Mouse (Mus musculus) heart, postnatal 14 days (tissue): Measurements from ENCODE around the gene Bcat1. TPM values are rescaled to one million over a fixed set of nuclear protein-coding genes. Genes with fewer than 3 reads are reported as not detected.

Experiments used
- DNase-seq, 2 experiments: peaks; one replicate each; pipeline ENCODE4 v3.0.0; 2021 to 2022
- intact Hi-C: fragments of 180-260 bp; cut with DNase I; formaldehyde crosslinking; loops from one replicate; pipeline ENCODE4 v1.15.1; 2025
- total RNA-seq, 2 experiments: library from RNA; stranded (reverse); gene quantifications; 2 replicates each; pipeline ENCODE4 v1.2.3; 2021

Bcat1 gene
- total RNA-seq, 2 experiments from 2014 or later = 2.2 to 2.5 TPM

DNA sequence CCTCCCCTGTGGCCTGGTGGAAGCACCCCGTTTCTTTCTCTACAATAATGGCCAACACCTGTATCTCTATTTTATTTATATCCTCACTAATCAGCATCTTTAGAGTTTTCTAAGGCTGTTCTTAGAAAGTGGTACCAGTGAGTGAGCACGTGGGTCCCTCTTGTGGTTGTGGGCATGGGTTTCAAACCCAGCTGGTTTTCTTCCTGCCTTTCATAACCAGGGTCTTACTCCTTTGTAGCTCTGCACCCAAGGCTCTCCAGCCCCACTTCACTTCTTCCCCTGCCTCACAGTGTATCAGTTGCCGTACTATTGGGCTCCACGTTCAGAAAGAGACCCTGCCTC, 114.0 kb downstream of the Bcat1 start:
- intact Hi-C loops = loop anchor here (5.0 to 10.0 kb wide), 2 partner anchors 1357 to 1590 kb away; no protein-coding TSS in a partner anchor

DNA sequence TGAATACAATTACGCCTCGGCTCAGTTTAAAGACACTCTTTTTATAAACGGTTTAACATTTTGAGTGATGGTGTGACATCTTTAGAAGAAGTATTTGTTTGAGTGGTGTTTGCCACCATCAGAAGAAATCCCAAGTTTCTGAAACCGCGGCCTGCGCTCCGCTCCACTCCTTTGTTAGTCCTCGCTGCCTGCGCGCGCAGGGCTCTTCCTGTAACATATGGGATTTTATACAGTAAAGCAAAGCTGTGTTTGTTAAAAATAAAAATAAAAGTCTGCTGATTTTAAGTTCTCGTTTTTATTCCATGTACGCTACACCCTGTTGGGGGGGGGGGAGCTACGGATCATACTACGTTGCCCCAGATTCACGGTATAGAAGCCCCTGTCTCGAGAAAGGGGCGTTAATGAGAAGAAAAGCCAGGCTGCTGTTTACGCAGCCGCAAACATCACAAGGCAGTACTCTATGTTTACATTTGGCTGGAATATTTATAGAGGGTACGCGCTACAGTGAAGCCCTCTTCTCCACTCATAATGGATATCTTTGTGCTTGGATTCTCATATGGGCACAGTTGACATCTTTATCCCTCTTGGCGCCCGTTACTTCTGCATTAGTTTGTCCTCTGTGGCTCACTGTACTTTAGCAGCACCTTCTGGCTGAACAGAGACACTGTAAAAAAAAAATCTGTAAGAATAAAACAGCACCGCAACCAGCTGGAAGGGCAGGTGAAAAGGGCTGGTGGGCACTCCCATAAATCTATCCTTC, 114.6 kb downstream of the Bcat1 start:
- intact Hi-C loops = loop anchor here (5.0 to 10.0 kb wide), 2 partner anchors 1357 to 1589 kb away; no protein-coding TSS in a partner anchor
- DNase-seq = no peak

More for the DNA sequence above, 114.0 kb downstream of the Bcat1 start:
- no peak for DNase-seq

DNA sequence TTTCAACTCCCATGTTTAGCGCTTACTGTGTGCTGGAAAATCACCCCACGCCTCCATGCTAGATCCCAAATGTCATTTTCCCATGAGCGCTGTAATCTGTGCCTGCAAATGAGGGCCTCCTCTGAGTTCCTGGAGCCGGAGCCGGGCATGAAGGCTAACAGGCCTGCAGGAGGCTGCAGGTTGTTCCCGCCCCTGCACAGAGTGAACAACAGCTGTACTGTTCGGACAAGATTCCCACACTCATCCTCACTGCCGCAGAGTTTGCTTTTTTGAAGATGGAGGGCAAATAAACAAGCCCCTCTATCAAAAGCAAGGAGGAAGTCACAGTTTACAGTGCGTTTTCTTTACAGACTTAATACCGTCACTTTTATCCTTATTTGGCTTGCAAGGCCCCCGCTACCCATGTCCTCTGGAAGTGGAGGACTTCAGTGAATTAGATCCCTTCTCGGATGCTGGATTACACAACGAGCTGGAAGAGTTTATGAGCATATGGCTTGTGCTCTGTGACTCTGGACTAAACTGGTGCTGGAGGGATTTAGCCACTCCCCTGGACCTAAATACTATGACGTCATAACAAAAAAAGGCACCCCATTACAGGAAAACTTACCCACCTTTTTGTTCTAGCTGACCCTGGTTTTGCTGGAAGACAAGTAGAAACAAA, 120.0 kb downstream of the Bcat1 start:
- intact Hi-C loops = no loop called here
- DNase-seq = no peak

DNA sequence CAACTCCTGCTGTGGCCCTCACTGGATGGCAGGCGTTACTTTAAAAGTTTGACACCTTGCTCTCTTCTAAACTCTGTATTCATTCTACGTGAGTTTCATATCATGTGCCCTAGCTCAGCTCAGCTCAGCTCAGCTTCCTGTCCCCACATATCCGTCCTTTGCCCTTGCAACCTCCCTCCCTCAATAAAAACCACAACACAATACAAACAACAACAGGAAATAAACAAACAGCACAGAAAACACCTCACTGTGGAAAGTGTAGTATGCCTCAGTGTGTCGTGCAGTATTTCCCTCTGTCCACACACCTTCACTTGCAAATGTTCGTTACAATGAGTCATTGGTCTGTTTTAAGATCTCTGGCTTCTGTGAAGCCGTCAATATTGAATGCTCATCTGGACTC, 123.1 kb downstream of the Bcat1 start:
- intact Hi-C loops = no loop called here

DNA sequence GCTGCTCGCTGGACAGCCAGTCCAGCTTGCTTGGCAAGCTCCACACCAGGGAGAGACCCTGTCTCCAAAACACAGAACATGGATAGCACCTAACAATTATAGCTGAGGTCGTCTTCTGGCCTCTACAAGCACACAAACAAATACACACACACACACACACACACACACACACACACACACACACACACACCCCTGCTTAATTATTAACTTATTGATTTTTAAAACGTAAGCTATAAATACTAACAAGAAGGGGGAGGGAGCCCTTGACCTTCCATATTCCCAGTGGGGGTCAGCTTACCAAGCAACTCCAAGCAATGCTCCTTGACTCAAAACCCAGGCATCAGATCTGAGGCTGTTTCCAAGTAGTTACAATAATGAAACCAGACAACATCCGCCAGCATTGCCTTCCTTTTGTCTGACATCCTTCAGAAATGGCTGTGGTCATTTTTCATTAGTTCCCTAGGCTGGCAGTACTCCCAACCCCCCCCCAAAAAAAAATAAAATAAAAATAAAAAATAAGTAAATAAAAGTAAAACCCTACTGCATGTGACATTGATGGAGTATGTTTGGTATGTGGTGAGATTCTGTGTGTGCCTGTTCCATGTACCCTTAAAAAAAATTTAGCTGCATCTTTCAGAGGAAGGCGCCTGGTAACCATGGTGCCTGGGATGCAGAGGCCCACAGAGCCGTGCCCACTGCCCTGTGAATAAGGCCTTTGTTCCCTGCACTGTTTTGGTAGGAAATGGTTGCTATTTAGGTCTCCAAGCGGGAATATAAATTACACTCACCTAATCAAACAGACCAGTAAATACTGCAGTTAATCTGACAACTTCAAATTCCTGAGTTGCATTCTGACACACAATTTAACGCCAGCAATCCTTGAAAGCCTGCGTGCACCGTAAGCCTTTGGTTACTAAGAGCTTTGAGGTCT, 131.3 kb downstream of the Bcat1 start:
- no peak for DNase-seq
- intact Hi-C loops = no loop called here

More for the DNA sequence above, 123.1 kb downstream of the Bcat1 start:
- no peak for DNase-seq

Other genes starting within 250 kb of the Bcat1 start
- 1 to 10 TPM; 2.2 to 7.0 TPM for gene Lrmp, start 39.5 kb upstream of the Bcat1 start, total RNA-seq
- gene Casc1, start 134.8 kb upstream of the Bcat1 start, total RNA-seq = under 1 TPM; 0.76 to 0.86 TPM
- gene Etfrf1, start 134.9 kb upstream of the Bcat1 start, total RNA-seq = 100 to 1,000 TPM; 109 to 115 TPM
- 10 to 100 TPM; 37.6 to 37.9 TPM for gene Kras, start 174.1 kb upstream of the Bcat1 start, total RNA-seq